Mouse (Mus musculus) G1E-ER4 (cell line): Measurements from ENCODE around the gene Plekhh3. TPM values are rescaled to one million over a fixed set of nuclear protein-coding genes. Genes with fewer than 3 reads are reported as not detected.

Experiments
- GATA1 ChIP-seq: IDR thresholded peaks from one replicate; pipeline ENCODE4 v1.8.0; 2012; ENCODE audit warnings: low read length, inconsistent platforms
- polyA plus RNA-seq: library from polyadenylated mRNA; stranded (reverse); fragments of >175 nt; gene quantifications from 2 replicates; pipeline ENCODE4 v1.2.3, GENCODE M21; 2012

Plekhh3 gene
- polyA plus RNA-seq, result 2.3 and 2.8 TPM in 2 replicates

- no peak for TF ChIP-seq GATA1
Measured at GRCm38 (mm10) chr11:101170811-101171610, at the start of gene Plekhh3. Plekhh3 (minus strand) TSS chr11:101171351.

- TF ChIP-seq GATA1, result no peak
Measured at GRCm38 (mm10) chr11:101220853-101221252, 49.7 kb upstream of the Plekhh3 start.

GRCm38 (mm10) chr11:101218436-101219055, 47.4 kb upstream of the Plekhh3 start:
- no peak for TF ChIP-seq GATA1

GRCm38 (mm10) chr11:101216936-101217335, 45.8 kb upstream of the Plekhh3 start:
- no peak for TF ChIP-seq GATA1

GRCm38 (mm10) chr11:101211970-101212369, 40.8 kb upstream of the Plekhh3 start:
- no peak for TF ChIP-seq GATA1

GRCm38 (mm10) chr11:101200986-101201385, 29.8 kb upstream of the Plekhh3 start:
- TF ChIP-seq GATA1, result no peak

GRCm38 (mm10) chr11:101199555-101199954, 28.4 kb upstream of the Plekhh3 start:
- TF ChIP-seq GATA1, result no peak

GRCm38 (mm10) chr11:101196175-101196574, 25.0 kb upstream of the Plekhh3 start:
- no peak for TF ChIP-seq GATA1

- TF ChIP-seq GATA1, result no peak
Measured at GRCm38 (mm10) chr11:101195571-101195970, 24.4 kb upstream of the Plekhh3 start.

GRCm38 (mm10) chr11:101195101-101195500, 23.9 kb upstream of the Plekhh3 start:
- TF ChIP-seq GATA1, result no peak

GRCm38 (mm10) chr11:101194643-101195042, 23.5 kb upstream of the Plekhh3 start:
- no peak for TF ChIP-seq GATA1

- no peak for TF ChIP-seq GATA1
Measured at GRCm38 (mm10) chr11:101194137-101194536, 23.0 kb upstream of the Plekhh3 start.

- no peak for TF ChIP-seq GATA1
Measured at GRCm38 (mm10) chr11:101193076-101193475, 21.9 kb upstream of the Plekhh3 start.

- no peak for TF ChIP-seq GATA1
Measured at GRCm38 (mm10) chr11:101192646-101193045, 21.5 kb upstream of the Plekhh3 start.

- no peak for TF ChIP-seq GATA1
Measured at GRCm38 (mm10) chr11:101191919-101192470, 20.8 kb upstream of the Plekhh3 start.
